Mouse (Mus musculus): ENCODE results near the gene Cdkn2aip.

GRCm38 (mm10) chr8:47742992-47743391 lies 29.3 kb upstream of the Cdkn2aip start:
- TF ChIP-seq CTCF (IDR thresholded peaks at IDR 0.05; ENCODE audit: low read depth, low read length): no peak
- TF ChIP-seq GATA1 (IDR thresholded peaks at IDR 0.05; ENCODE audit: borderline replicate concordance, low read length): no peak
- no peak for TF ChIP-seq TAL1 (conservative IDR thresholded peaks at IDR 0.05; ENCODE audit: low read depth, low read length)

All from G1E (cell line).